8 mouse cellular contexts compared by ENCODE assay signal in the genomic region with DNA sequence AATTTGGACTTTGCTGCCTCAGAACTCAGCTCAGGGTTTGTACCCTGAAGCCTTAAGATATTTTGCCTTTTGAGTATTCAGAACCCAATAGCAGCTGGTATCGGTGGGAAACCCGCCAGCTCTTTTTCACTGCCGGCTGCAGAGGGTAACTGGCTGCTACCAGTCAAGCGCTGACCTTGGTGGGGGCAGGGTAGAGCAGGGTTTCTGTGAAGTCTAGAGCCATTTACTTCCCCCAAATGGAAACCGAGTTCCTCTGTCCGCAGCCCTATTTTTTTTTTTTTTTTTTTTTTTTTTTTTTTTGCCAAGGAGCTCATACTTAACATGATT. TPM values are rescaled to one million over a fixed set of nuclear protein-coding genes. Genes with fewer than 3 reads are reported as not detected.
A peak's percentile ranks its signal among the peaks of the same experiment; 100 is the strongest.
DNase-seq lines count a peak whose midpoint lies in the region; ATAC-seq and TF ChIP-seq lines count a peak whose summit lies in the region.

No protein-coding gene starts in this region.

- no peaks in the 10 kb centered on the region for H3K36me3 ChIP-seq in kidney, adult 2 months (ENCODE audit: control insufficient read depth, insufficient read depth, low read length)
- no peaks in the 10 kb centered on the region for H3K36me3 ChIP-seq in limb, embryonic 11.5 days (ENCODE audit: control insufficient read depth, insufficient read depth, low read length)
- no peaks in the 10 kb centered on the region for H3K36me3 ChIP-seq in midbrain, embryonic 14.5 days (ENCODE audit: control insufficient read depth, insufficient read depth, low read length)
- no peaks in the 10 kb centered on the region for H3K36me3 ChIP-seq in stomach, embryonic 15.5 days

- no peak for TF ChIP-seq POLR2A in kidney, adult 2 months (IDR thresholded peaks at IDR 0.05; ENCODE audit: low read depth, low read length)

- peak overlapping the region; percentile 27; the same call in 1 of the 2 replicates for H3K4me3 ChIP-seq in kidney, adult 2 months (ENCODE audit: insufficient read depth, low read depth, low read length)
- peak overlapping the region; percentile 80 for H3K4me3 ChIP-seq in limb, embryonic 11.5 days (ENCODE audit: low read depth, low read length)
- H3K4me3 ChIP-seq in midbrain, embryonic 14.5 days (replicated peaks; ENCODE audit: low read depth, low read length), result peak overlapping the region; percentile 70
- peak overlapping the region; percentile 50 for H3K4me3 ChIP-seq in stomach, embryonic 15.5 days (replicated peaks)

- no peak for ATAC-seq in CD4-positive, CD25-positive, alpha-beta regulatory T cell, adult 4 months
- ATAC-seq in limb, embryonic 11.5 days (ENCODE audit: insufficient number of reproducible peaks, low FRiP score, low TSS enrichment, low read depth), result no peak
- no peak for ATAC-seq in midbrain, embryonic 14.5 days (ENCODE audit: low FRiP score, low TSS enrichment)
- ATAC-seq in stomach, embryonic 15.5 days (ENCODE audit: insufficient read depth, low FRiP score, low read depth), result no peak

- no peaks in the 10 kb centered on the region for H3K27me3 ChIP-seq in kidney, adult 2 months (replicated peaks; ENCODE audit: control insufficient read depth, insufficient read depth, low read length)
- no peaks in the 10 kb centered on the region for H3K27me3 ChIP-seq in limb, embryonic 11.5 days (ENCODE audit: control insufficient read depth, insufficient read depth, low read length)
- H3K27me3 ChIP-seq in midbrain, embryonic 14.5 days (ENCODE audit: control insufficient read depth, insufficient read depth, low read length), result no peaks in the 10 kb centered on the region
- H3K27me3 ChIP-seq in stomach, embryonic 15.5 days (replicated peaks), result no peaks in the 10 kb centered on the region

- under 1% methylated on average over 6 of the region's 6 CpGs for WGBS in kidney, adult 2 months
- under 1% methylated on average over 6 of the region's 6 CpGs for WGBS in limb, embryonic 11.5 days
- under 1% methylated on average over 6 of the region's 6 CpGs for WGBS in midbrain, embryonic 14.5 days
- WGBS in stomach, embryonic 15.5 days, result 1% methylated on average over 6 of the region's 6 CpGs

- no peak for TF ChIP-seq CTCF in kidney, adult 2 months (conservative IDR thresholded peaks at IDR 0.05; ENCODE audit: insufficient read depth, insufficient read length, low read depth, low read length)

- 0 out of 2 replicates have a peak overlapping the region, but pooled peaks have one; percentile 36 for H3K9ac ChIP-seq in limb, embryonic 11.5 days (ENCODE audit: low read length)
- peak overlapping the region; percentile 40; the same call in 1 of the 2 replicates for H3K9ac ChIP-seq in midbrain, embryonic 14.5 days (replicated peaks; ENCODE audit: low read length)
- no peak overlapping the region for H3K9ac ChIP-seq in stomach, embryonic 15.5 days

- H3K27ac ChIP-seq in kidney, adult 2 months (ENCODE audit: insufficient read depth, low read depth, low read length), result peak overlapping the region; percentile 96
- H3K27ac ChIP-seq in limb, embryonic 11.5 days (replicated peaks; ENCODE audit: low read depth, low read length), result peak overlapping the region; percentile 91
- peak overlapping the region; percentile 95; the same call in 1 of the 2 replicates for H3K27ac ChIP-seq in midbrain, embryonic 14.5 days (replicated peaks; ENCODE audit: low read depth, low read length)
- peak overlapping the region; percentile 97 for H3K27ac ChIP-seq in stomach, embryonic 15.5 days

- no peaks in the 10 kb centered on the region for H3K9me3 ChIP-seq in limb, embryonic 11.5 days (ENCODE audit: control insufficient read depth, low read length)
- H3K9me3 ChIP-seq in midbrain, embryonic 14.5 days (ENCODE audit: control insufficient read depth, low read length), result no peaks in the 10 kb centered on the region
- H3K9me3 ChIP-seq in stomach, embryonic 15.5 days, result no peaks in the 10 kb centered on the region

- peak overlapping the region; percentile 66 for H3K4me2 ChIP-seq in limb, embryonic 11.5 days (ENCODE audit: low read depth, severe bottlenecking)
- peak overlapping the region; percentile 97 for H3K4me2 ChIP-seq in midbrain, embryonic 14.5 days (ENCODE audit: low read length)
- peak overlapping the region; percentile 70 for H3K4me2 ChIP-seq in stomach, embryonic 15.5 days

- peaks cover 2% of the 10 kb centered on the region; the same call in 1 of the 2 replicates for H3K4me1 ChIP-seq in kidney, adult 2 months (ENCODE audit: control insufficient read depth, insufficient read depth, low read length)
- peaks cover 7% of the 10 kb centered on the region; the same call in 1 of the 2 replicates for H3K4me1 ChIP-seq in limb, embryonic 11.5 days (ENCODE audit: control insufficient read depth, insufficient read depth, low read length)
- H3K4me1 ChIP-seq in midbrain, embryonic 14.5 days (ENCODE audit: control insufficient read depth, insufficient read depth, low read length), result peaks cover 17% of the 10 kb centered on the region
- 0 out of 2 replicates have a peak, but pooled peaks cover 12% of the 10 kb centered on the region for H3K4me1 ChIP-seq in stomach, embryonic 15.5 days

- peak; percentile 44 for DNase-seq in CD4-positive, CD25-positive, alpha-beta regulatory T cell, adult 2 months (ENCODE audit: low read depth, low spot score)
- DNase-seq in embryo, embryonic 11 days, result peak; percentile 67
- DNase-seq in heart, adult 18-20 months, result peak; percentile 84 to 86
- peak; percentile 95 for DNase-seq in kidney, adult 2 months
- peak; percentile 65 for DNase-seq in limb, embryonic 11.5 days (ENCODE audit: low spot score)
- peak; percentile 75 for DNase-seq in midbrain, embryonic 14.5 days

RNA-seq across cellular contexts. Expression of gene Jun, which starts 1.7 kb away (rescaled TPM):
- 10 to 100 TPM; 19.7 to 31.0 TPM for polyA plus RNA-seq in CD4-positive, CD25-positive, alpha-beta regulatory T cell, adult 4 months (2017; shearing (Covaris generic))
- total RNA-seq in heart, adult 18-20 months (2021), result 10 to 100 TPM; 56.1 to 67.7 TPM
- polyA plus RNA-seq in kidney, adult 2 months (2012; rRNA removed), result 16.9 and 18.9 TPM in 2 replicates
- 29.3 and 42.7 TPM in 2 replicates for polyA plus RNA-seq in limb, embryonic 11.5 days (2014; fragmentation: Nextera tagmentation; extraction: Ambion mirVana)
- 23.5 and 29.8 TPM in 2 replicates for polyA plus RNA-seq in midbrain, embryonic 14.5 days (2014; fragmentation: Nextera tagmentation; extraction: Ambion mirVana)
- 102 and 103 TPM in 2 replicates for polyA plus RNA-seq in stomach, embryonic 15.5 days (2015; fragmentation: Nextera tagmentation; extraction: Ambion mirVana)

Comparison
In these comparisons a context has a peak if more than half of its experiments do, and no peak if none do; other contexts are left out.
1. DNase-seq: peak in every context shown above with its lines; median percentile 95 in kidney, adult 2 months; 85 in heart, adult 18-20 months; 75 in midbrain, embryonic 14.5 days; 67 in embryo, embryonic 11 days; 65 in limb, embryonic 11.5 days; 44 in CD4-positive, CD25-positive, alpha-beta regulatory T cell, adult 2 months.
2. H3K4me3 ChIP-seq: peak in every context shown above with its lines; median percentile 80 in limb, embryonic 11.5 days; 70 in midbrain, embryonic 14.5 days; 50 in stomach, embryonic 15.5 days; 27 in kidney, adult 2 months.